Mouse (Mus musculus) bone marrow macrophage, adult 2 months (primary cell): ENCODE results near the gene Cfap100.

Source experiments
- CTCF ChIP-seq: IDR thresholded peaks from 2 replicates; pipeline ENCODE4 v1.5.1; 2012; ENCODE audit warnings: low read depth, mild to moderate bottlenecking, low read length, moderate library complexity
- POLR2A ChIP-seq: IDR thresholded peaks from 2 replicates; pipeline ENCODE4 v1.6.1; 2012; ENCODE audit warnings: mild to moderate bottlenecking, low read depth, low read length, borderline replicate concordance

- no peak for TF ChIP-seq POLR2A
- TF ChIP-seq CTCF = no peak
These were observed 34.7 kb upstream of the Cfap100 start for GRCm38 (mm10) chr6:90463228-90463862.
